Mouse (Mus musculus): ENCODE measurements around the gene Ninj2.

Ninj2 gene

GRCm38 (mm10) chr6:120124688-120125087 is 31.5 kb downstream of the Ninj2 start:
- TF ChIP-seq POU5F1 (IDR thresholded peaks at IDR 0.05; ENCODE audit: borderline replicate concordance, low read length), result no peak
- no peak for TF ChIP-seq CTCF (conservative IDR thresholded peaks at IDR 0.05; ENCODE audit: low read length)
- no peak for TF ChIP-seq NANOG (IDR thresholded peaks at IDR 0.05; ENCODE audit: borderline replicate concordance, low read length)
- Histone ChIP-seq H3K27me3 (ENCODE audit: insufficient read depth, low read length) (no peaks in the 10 kb centered on the region), H3K4me3 (replicated peaks; ENCODE audit: low read length) (no peak overlapping the region), H3K4me1 (replicated peaks; ENCODE audit: low read depth, low read length) (peaks cover 36% of the 10 kb centered on the region), H3K9me3 (ENCODE audit: low read length) (no peaks in the 10 kb centered on the region), H3K36me3 (ENCODE audit: insufficient read depth, low read length) (no peaks in the 10 kb centered on the region)

GRCm38 (mm10) chr6:120126456-120126855 is 33.3 kb downstream of the Ninj2 start:
- H3K36me3 ChIP-seq (ENCODE audit: insufficient read depth, low read length), result no peaks in the 10 kb centered on the region
- no peaks in the 10 kb centered on the region for H3K27me3 ChIP-seq (ENCODE audit: insufficient read depth, low read length)
- no peak overlapping the region for H3K4me3 ChIP-seq (replicated peaks; ENCODE audit: low read length)
- H3K4me1 ChIP-seq (replicated peaks; ENCODE audit: low read depth, low read length), result peaks cover 36% of the 10 kb centered on the region
- TF ChIP-seq CTCF (conservative IDR thresholded peaks at IDR 0.05; ENCODE audit: low read length) (no peak), NANOG (IDR thresholded peaks at IDR 0.05; ENCODE audit: borderline replicate concordance, low read length) (no peak), POU5F1 (IDR thresholded peaks at IDR 0.05; ENCODE audit: borderline replicate concordance, low read length) (no peak)
- H3K9me3 ChIP-seq (ENCODE audit: low read length), result no peaks in the 10 kb centered on the region

GRCm38 (mm10) chr6:120127321-120127720 is 34.2 kb downstream of the Ninj2 start:
- H3K4me3 ChIP-seq (replicated peaks; ENCODE audit: low read length), result no peak overlapping the region
- no peaks in the 10 kb centered on the region for H3K9me3 ChIP-seq (ENCODE audit: low read length)
- no peaks in the 10 kb centered on the region for H3K36me3 ChIP-seq (ENCODE audit: insufficient read depth, low read length)
- H3K4me1 ChIP-seq (replicated peaks; ENCODE audit: low read depth, low read length), result peaks cover 29% of the 10 kb centered on the region
- no peaks in the 10 kb centered on the region for H3K27me3 ChIP-seq (ENCODE audit: insufficient read depth, low read length)
- TF ChIP-seq CTCF (conservative IDR thresholded peaks at IDR 0.05; ENCODE audit: low read length) (no peak), POU5F1 (IDR thresholded peaks at IDR 0.05; ENCODE audit: borderline replicate concordance, low read length) (no peak), NANOG (IDR thresholded peaks at IDR 0.05; ENCODE audit: borderline replicate concordance, low read length) (no peak)

GRCm38 (mm10) chr6:120134748-120135147 is 41.6 kb downstream of the Ninj2 start:
- H3K27me3 ChIP-seq (ENCODE audit: insufficient read depth, low read length), result no peaks in the 10 kb centered on the region
- peak overlapping the region; percentile 5; the same call in 1 of the 2 replicates for H3K4me3 ChIP-seq (replicated peaks; ENCODE audit: low read length)
- TF ChIP-seq NANOG (IDR thresholded peaks at IDR 0.05; ENCODE audit: borderline replicate concordance, low read length) (no peak), CTCF (conservative IDR thresholded peaks at IDR 0.05; ENCODE audit: low read length) (no peak), POU5F1 (IDR thresholded peaks at IDR 0.05; ENCODE audit: borderline replicate concordance, low read length) (no peak)
- H3K36me3 ChIP-seq (ENCODE audit: insufficient read depth, low read length), result no peaks in the 10 kb centered on the region
- no peaks in the 10 kb centered on the region for H3K9me3 ChIP-seq (ENCODE audit: low read length)
- peaks cover 34% of the 10 kb centered on the region for H3K4me1 ChIP-seq (replicated peaks; ENCODE audit: low read depth, low read length)

GRCm38 (mm10) chr6:120145439-120145838 is 52.3 kb downstream of the Ninj2 start:
- peaks cover 36% of the 10 kb centered on the region for H3K4me1 ChIP-seq (replicated peaks; ENCODE audit: low read depth, low read length)
- no peak overlapping the region for H3K4me3 ChIP-seq (replicated peaks; ENCODE audit: low read length)
- H3K36me3 ChIP-seq (ENCODE audit: insufficient read depth, low read length), result no peaks in the 10 kb centered on the region
- H3K27me3 ChIP-seq (ENCODE audit: insufficient read depth, low read length), result no peaks in the 10 kb centered on the region
- H3K9me3 ChIP-seq (ENCODE audit: low read length), result no peaks in the 10 kb centered on the region
- TF ChIP-seq CTCF (conservative IDR thresholded peaks at IDR 0.05; ENCODE audit: low read length) (no peak), POU5F1 (IDR thresholded peaks at IDR 0.05; ENCODE audit: borderline replicate concordance, low read length) (no peak), NANOG (IDR thresholded peaks at IDR 0.05; ENCODE audit: borderline replicate concordance, low read length) (no peak)

- no peaks in the 10 kb centered on the region for H3K27me3 ChIP-seq (ENCODE audit: insufficient read depth, low read length)
- no peaks in the 10 kb centered on the region for H3K36me3 ChIP-seq (ENCODE audit: insufficient read depth, low read length)
- H3K9me3 ChIP-seq (ENCODE audit: low read length), result no peaks in the 10 kb centered on the region
- H3K4me3 ChIP-seq (replicated peaks; ENCODE audit: low read length), result no peak overlapping the region
- no peak for TF ChIP-seq POU5F1 (IDR thresholded peaks at IDR 0.05; ENCODE audit: borderline replicate concordance, low read length)
- no peak for TF ChIP-seq NANOG (IDR thresholded peaks at IDR 0.05; ENCODE audit: borderline replicate concordance, low read length)
- TF ChIP-seq CTCF (conservative IDR thresholded peaks at IDR 0.05; ENCODE audit: low read length), result no peak
- H3K4me1 ChIP-seq (replicated peaks; ENCODE audit: low read depth, low read length), result peaks cover 47% of the 10 kb centered on the region
Observed at GRCm38 (mm10) chr6:120146676-120147075, 53.5 kb downstream of the Ninj2 start.

- peaks cover 55% of the 10 kb centered on the region for H3K4me1 ChIP-seq (replicated peaks; ENCODE audit: low read depth, low read length)
- no peak for TF ChIP-seq NANOG (IDR thresholded peaks at IDR 0.05; ENCODE audit: borderline replicate concordance, low read length)
- no peak for TF ChIP-seq POU5F1 (IDR thresholded peaks at IDR 0.05; ENCODE audit: borderline replicate concordance, low read length)
- TF ChIP-seq CTCF (conservative IDR thresholded peaks at IDR 0.05; ENCODE audit: low read length), result no peak
- no peaks in the 10 kb centered on the region for H3K9me3 ChIP-seq (ENCODE audit: low read length)
- no peaks in the 10 kb centered on the region for H3K36me3 ChIP-seq (ENCODE audit: insufficient read depth, low read length)
- H3K27me3 ChIP-seq (ENCODE audit: insufficient read depth, low read length), result no peaks in the 10 kb centered on the region
- no peak overlapping the region for H3K4me3 ChIP-seq (replicated peaks; ENCODE audit: low read length)
Observed at GRCm38 (mm10) chr6:120147411-120147810, 54.3 kb downstream of the Ninj2 start.

GRCm38 (mm10) chr6:120148716-120149392 is 55.7 kb downstream of the Ninj2 start:
- Histone ChIP-seq H3K36me3 (ENCODE audit: insufficient read depth, low read length) (no peaks in the 10 kb centered on the region), H3K4me1 (replicated peaks; ENCODE audit: low read depth, low read length) (peaks cover 64% of the 10 kb centered on the region), H3K4me3 (replicated peaks; ENCODE audit: low read length) (peak overlapping the region; percentile 29), H3K9me3 (ENCODE audit: low read length) (no peaks in the 10 kb centered on the region), H3K27me3 (ENCODE audit: insufficient read depth, low read length) (no peaks in the 10 kb centered on the region)
- TF ChIP-seq NANOG (IDR thresholded peaks at IDR 0.05; ENCODE audit: borderline replicate concordance, low read length) (no peak), CTCF (conservative IDR thresholded peaks at IDR 0.05; ENCODE audit: low read length) (no peak), POU5F1 (IDR thresholded peaks at IDR 0.05; ENCODE audit: borderline replicate concordance, low read length) (no peak)

Data from E14TG2a.4 (cell line).